Mouse (Mus musculus): ENCODE data around the gene Med6.

The Med6 gene

GRCm38 (mm10) chr12:81594902-81595671 lies at the start of gene Med6:
Med6 (minus strand) TSS chr12:81595008.
- peak; percentile 95 to 96 for DNase-seq

GRCm38 (mm10) chr12:81642361-81643082 lies 47.7 kb upstream of the Med6 start:
- no peak for DNase-seq

GRCm38 (mm10) chr12:81640656-81641055 lies 45.8 kb upstream of the Med6 start:
- DNase-seq: no peak

- DNase-seq: no peak
These were observed 38.4 kb upstream of the Med6 start for GRCm38 (mm10) chr12:81633246-81633645.

DNA sequence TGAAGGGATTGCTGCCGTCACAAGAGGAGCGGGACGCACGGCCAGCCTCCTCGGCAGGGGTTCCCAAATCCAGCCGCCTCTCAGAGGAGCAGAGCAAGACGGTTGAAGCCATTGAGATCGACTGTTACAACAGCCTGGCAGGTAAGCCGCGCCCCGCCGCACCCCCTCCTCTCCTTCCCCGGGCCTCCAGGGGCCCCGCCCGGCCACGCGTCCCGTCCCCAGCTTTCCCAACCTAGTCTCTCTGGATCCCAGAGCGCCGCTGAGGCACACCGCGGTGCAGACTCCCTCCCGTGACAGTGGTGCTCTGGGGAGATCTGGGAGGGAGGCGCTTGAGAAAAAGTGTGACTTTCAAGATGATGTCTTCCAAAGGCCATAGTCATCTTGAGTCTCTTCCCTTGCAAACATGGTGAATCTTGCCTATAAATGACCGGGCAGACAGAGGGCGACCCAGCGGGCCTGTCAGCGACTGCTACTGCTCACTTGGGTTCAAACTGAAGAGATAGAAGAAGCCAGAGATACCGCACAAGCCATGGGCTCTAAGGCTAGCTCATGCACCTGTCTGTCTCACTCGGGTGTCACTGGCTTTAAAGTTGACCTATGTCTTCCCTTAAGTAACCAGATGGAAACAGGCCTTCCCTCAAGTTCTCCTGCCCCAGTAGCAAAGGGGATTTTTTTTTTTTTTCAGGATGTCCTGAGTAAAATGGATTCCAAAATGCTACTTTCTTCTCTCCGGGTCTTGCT lies 37.0 kb upstream of the Med6 start:
- peak; percentile 32 to 46 for DNase-seq

DNA sequence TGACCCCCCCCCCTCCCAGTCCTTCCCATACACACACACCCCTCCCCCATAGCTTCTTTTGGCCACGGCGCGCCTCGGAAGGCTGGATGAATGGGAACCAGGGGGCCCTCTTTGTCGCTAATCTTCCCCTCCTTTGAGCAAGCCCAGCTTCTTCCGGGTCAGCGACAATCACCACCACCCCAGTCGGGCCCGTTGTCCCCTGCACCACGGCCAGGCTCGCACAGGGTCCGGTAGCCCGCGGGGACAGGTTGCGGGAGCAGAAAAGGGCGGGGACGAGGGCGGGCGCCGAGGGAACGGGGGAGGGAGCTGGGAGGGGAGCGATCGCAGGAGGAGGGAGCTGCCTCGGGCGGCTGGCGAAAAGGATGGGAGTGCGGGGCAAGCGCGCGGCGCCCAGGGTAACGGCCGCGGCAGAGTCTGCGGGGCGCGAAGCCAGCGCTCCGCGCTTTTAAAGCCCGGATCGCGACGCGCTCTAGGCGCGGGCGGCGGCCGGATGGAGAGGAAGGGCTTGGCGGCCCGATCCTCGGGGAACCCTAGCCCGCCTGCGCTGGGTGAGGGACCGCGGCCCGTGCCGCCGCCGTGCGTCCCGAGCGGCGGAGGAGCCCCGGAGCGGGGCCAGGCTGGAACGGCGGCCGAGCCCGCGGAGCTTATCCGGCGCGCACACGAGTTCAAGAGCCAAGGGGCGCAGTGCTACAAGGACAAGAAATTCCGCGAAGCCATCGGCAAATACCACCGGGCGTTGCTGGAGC lies 36.3 kb upstream of the Med6 start, which contains the start of gene Ttc9:
Ttc9 (plus strand) TSS at position 335 of the 746 bp plus-strand sequence.
- peak; percentile 56 to 57 for DNase-seq

GRCm38 (mm10) chr12:81630520-81630914 lies 35.7 kb upstream of the Med6 start:
- DNase-seq: peak; percentile 48 to 64

DNA sequence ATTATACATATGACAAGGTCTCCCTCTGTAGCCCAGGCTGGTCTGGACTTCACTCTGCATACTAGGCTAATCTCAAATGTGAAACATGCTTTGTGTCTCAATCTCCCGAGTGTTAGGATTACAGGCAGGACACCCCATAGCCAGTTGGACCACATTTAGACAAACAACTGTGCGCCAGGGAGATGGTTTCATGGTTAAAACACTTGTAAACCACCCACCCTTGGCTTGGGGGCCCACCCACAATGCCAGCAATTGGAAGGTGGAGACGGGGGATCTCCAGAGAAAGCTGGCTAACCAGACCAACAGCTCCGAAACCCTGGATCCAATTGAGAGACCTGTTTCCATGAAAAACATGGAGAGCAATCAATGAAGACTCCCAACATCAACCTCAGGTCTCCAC lies 33.3 kb upstream of the Med6 start:
- no peak for DNase-seq

DNA sequence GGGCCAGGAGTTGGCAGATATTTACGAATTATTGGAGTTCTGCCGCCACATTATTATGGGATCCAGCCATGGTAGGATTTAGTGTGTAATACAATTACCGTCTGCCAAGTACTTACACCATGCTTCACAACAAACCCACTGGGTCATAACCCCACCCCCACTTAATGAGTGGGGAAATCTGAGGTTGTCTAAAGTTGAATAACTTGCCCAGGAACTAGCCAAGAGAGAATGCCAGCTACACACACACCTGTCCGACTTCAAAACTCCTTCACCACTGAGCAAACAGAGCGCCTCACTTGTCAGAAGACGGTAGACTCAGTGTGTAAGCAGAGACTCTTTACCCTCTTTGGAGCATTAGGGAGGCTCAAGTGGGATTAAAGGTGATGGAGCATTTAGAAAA lies 32.6 kb upstream of the Med6 start:
- peak in 1 of 2 experiments; percentile 7 for DNase-seq

DNA sequence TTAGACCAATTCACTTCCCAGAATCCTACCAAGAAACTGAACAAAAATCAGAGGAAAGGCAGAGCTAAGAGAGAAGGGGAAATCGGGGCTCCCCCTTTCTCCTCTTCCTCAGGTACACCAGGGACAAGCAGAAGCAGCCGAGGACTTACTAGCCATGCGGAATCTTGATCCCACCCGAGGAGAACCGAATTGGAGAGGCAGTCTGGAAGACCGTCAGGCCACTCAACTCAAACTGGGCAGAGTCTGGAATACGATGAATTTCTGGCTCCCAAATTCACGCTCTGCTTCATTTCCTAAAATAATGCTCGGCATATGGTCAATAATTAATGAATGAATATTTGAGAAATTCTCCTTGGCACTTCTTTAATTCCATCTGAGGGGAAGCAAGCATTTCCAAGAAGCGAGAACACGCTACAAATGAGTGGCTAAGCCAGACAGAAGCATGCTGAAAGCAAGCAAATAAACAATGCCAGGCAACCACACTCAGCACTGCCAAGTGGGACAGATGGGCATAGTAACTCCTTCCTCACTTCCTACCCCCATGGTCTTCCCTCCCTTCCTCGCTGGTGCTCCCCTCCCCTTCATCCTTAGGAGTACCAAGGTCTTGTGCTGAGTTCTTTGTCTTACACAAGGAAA lies 31.5 kb upstream of the Med6 start:
- no peak for DNase-seq

GRCm38 (mm10) chr12:81623377-81623776 lies 28.6 kb upstream of the Med6 start:
- DNase-seq: no peak

DNA sequence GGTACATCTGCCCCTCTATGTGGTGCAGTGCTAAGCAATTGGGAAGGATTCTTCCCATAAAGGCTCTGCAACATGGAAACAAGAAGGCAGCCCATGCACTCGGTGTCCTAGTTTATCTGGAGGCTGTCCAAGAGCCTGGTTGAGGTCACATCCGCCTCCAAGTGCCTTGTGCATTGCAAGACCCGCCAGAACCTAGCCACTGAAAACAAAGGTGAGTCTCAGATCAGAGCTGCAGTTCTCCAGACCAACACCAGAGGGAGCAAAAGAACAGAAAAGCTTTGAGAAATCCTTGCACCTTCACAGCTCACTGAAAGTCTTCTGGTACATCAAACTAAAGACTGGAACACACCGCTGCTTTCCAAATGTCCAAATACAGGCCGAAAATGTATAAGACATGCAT lies 24.5 kb upstream of the Med6 start:
- peak; percentile 45 to 82 for DNase-seq

DNA sequence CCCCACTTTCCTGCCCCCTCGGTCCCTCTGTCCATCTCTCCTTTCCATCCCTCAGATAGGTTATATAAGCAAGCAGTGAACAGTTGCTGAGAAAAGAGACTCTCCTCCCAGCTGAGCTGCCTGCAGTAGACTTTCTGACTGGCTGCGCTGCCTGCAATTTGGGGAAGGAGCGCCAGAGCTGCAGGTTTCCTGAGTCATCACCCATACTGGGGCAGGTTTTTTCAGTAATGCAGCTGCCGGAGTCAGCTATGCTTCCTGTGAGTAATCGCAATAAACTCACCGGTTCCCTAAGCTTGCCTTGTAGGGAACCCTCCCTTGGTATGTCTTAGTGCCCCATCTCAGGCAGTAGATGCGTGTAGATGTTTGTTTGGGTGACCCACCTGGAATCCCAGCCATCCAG lies 22.2 kb upstream of the Med6 start:
- DNase-seq: no peak

GRCm38 (mm10) chr12:81615807-81616206 lies 21.0 kb upstream of the Med6 start:
- DNase-seq: no peak

DNA sequence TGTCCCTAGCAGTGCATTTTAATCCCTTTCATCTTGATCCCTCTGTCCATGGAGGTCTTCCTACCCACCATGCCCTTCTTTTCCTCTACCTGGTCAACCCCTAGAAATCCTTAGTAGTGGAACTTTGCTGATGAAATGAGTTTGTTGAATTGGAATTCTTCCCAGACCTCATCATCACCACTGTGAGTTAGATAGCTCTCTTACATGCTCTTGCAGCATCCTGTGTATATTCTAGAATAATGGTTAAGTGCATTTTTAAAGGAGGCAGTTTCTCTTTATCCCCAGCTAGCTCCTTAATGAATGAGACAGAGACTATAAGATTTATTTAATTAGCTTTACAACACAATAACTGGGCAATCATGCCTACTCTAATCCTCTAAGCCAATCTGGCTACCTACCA lies 14.6 kb upstream of the Med6 start:
- DNase-seq: no peak

DNA sequence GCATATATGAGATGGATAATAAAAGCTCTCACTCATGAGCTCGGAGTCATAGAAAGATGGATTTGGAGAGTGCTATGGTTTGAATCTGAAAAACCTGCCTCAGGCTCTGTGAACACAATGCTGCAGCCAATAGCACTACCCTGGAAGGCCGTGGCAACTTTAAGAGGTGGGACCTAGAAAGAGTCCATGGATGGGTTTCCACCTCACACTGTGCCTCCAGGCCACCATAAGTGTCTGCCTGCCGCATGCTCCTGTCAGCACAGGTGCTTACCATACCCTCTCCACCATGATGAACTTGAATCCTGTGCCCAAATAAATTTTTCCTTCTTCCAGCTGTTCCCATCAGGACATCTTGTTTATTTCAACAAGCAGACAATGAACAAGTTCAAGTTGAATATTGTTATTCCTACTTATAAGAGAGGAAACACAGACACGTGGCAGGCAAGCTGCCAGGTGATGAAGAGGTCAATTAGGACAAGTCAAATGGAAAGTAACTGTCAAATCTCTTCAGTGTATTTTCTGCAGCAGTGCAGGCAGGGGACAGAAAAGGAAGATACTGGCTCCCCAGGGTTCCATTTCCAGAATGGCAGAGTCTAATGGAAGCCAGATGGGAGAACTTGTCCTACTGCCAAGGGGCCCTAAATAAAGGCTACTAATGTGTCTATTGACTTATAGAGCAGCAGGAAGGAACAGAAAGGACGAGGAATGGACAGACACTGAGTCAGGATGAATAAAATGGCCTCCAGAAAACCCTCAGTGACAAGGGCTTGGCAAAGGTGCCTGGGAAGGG lies 10.4 kb upstream of the Med6 start:
- DNase-seq: no peak

DNA sequence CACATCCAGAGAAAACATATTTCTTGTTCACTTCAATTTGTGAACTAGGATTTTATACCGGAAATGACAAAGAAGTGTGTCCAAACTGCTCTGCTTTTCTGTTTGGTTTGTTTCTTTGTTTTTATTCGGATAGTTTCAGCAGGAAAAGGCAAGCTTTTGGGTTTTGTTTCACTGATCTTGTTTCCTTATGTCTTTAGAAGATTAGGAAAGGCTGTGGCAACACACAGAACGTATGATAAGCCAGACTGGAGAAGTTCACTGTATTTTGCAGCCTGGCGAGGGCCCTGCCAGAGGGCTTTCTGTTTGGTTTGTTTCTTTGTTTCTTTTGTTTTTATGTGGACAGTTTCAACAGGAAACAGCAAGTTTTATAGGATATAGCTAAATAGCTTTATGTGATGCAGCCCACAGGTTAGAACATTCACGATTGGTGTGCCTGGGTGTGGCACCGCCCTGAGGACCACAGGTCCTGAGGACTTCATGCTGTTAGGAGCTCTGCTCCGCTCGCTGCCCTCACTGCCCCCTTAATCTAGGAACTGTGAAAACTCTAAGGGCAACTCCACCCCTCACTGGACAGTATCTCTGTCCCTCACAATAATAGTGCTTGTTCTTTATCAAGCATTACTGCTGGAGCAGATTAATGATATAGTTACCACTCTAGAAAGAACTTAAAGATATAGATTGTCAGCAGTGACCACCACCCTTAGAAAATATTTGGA lies 1.9 kb upstream of the Med6 start:
- no peak for DNase-seq

DNA sequence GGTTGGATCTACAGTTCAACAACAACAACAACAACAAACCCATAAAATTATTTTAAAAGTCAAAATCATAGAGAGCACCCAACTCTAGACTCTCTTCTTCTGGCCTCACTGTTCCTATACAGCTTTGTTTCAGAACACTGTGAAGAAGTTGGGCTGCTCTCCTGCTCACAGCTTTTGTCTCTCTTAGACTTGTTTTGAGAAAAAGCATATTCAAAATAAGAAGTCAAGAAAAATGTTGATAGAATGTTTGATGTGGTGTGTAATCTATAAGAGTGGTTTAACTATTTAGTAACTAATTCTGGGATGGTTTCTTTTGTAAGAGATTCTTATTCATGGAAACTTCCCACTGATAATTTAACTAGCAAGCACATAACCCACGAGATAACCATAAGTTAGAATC lies 26.4 kb downstream of the Med6 start, which contains the start of gene Adam21:
Adam21 (minus strand) TSS at position 101 of the 400 bp plus-strand sequence.
- no peak for DNase-seq

DNA sequence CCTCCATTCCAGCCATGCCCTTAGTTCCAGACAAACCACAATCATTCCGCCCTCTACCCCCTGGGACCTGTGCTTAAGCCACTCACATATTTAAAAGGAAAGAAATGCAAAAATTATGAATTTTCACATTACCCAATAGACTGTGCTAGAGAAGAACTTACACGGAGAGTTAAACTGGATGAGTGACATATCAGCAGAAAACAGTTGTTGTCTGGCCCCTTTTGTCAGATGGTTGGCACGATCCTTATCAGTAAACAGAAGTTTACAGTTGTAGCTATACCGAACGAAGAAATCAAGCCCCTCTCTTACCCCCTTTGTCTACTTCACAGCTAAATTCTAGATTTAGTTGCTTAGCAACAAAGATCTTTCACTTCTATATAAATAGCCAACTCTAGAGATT lies 26.9 kb downstream of the Med6 start:
- DNase-seq: no peak

- no peak for DNase-seq
These were observed 30.6 kb downstream of the Med6 start for GRCm38 (mm10) chr12:81564173-81564572.

DNA sequence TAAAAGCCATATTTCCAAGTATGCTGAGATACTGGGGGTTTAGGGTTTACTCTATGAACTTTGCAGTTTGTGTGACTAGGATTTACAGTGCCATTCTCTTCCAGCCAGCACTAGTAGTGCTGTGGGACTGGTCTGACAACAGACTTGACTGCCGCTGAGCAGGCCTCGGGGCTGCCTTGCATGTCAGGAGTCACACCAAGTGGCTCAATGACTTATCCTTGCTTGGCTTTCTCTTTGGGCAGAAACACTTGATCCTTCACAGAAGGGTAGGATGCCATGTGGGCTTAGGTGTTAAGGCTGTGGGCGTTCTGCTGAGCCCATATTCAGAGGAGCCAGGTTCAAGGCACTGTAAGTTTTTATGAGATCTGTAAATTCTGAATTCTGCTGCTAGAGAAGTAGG lies 45.5 kb downstream of the Med6 start:
- no peak for DNase-seq

Data from lung, postnatal 4 days (tissue).